ENCODE assay signal across 15 mouse cellular contexts in genomic region chr11:107993792-107994191, GRCm38 (mm10).
"Had no signal": no experiment of that assay in that cellular context is flagged by ENCODE, and none has a peak within 500 bp of the region (broad histone marks: within the 10 kb centered on the region; RNA-seq: fewer than 3 reads in every experiment).

No protein-coding gene starts in this region.

- H3K9me3 ChIP-seq: heart, embryonic 13.5 days; heart, embryonic 15.5 days; hindbrain, embryonic 13.5 days; hindbrain, embryonic 15.5 days; liver, embryonic 13.5 days had no signal

- H3K27me3 ChIP-seq: heart, embryonic 13.5 days; heart, embryonic 15.5 days; hindbrain, embryonic 15.5 days; liver, embryonic 13.5 days had no signal

- H3K4me3 ChIP-seq: gastrocnemius, adult 2 months; heart, adult 2 months; heart, embryonic 13.5 days; heart, embryonic 15.5 days; hindbrain, embryonic 13.5 days; hindbrain, embryonic 15.5 days; layer of hippocampus, adult 2 months; left cerebral cortex, adult 2 months; liver, embryonic 13.5 days had no signal

- H3K4me2 ChIP-seq: heart, embryonic 11.5 days; heart, embryonic 15.5 days; hindbrain, embryonic 13.5 days; hindbrain, embryonic 15.5 days; liver, embryonic 11.5 days had no signal

- DNase-seq: gastrocnemius, postnatal 25 days; heart, adult 11 months had no signal

- H3K27ac ChIP-seq: gastrocnemius, adult 2 months; heart, adult 2 months; heart, embryonic 15.5 days; hindbrain, embryonic 13.5 days; hindbrain, postnatal 0 days; layer of hippocampus, adult 2 months; left cerebral cortex, adult 2 months had no signal

- ATAC-seq: hindbrain, postnatal 0 days; intestine, embryonic 16.5 days had no signal

- H3K9ac ChIP-seq: heart, embryonic 13.5 days; heart, embryonic 15.5 days; hindbrain, embryonic 13.5 days; hindbrain, embryonic 15.5 days had no signal

- H3K36me3 ChIP-seq: heart, embryonic 13.5 days; heart, embryonic 15.5 days; hindbrain, embryonic 13.5 days; hindbrain, embryonic 15.5 days; liver, embryonic 13.5 days had no signal
